Mouse (Mus musculus): ENCODE results near the gene Pam16. TPM values are rescaled to one million over a fixed set of nuclear protein-coding genes. Genes with fewer than 3 reads are reported as not detected.

Pam16 gene
- polyA plus RNA-seq, 1 experiment from 2014 or later, result 72.1 TPM

- Histone ChIP-seq H3K36me3 (ENCODE audit: control insufficient read depth, insufficient read depth) (peaks cover 30% of the 10 kb centered on the region), H3K4me1 (replicated peaks; ENCODE audit: control insufficient read depth, insufficient read depth, low read length) (peaks cover 24% of the 10 kb centered on the region), H3K9ac (ENCODE audit: low read depth, low read length) (no peak overlapping the region), H3K4me2 (replicated peaks; ENCODE audit: low read depth) (no peak overlapping the region), H3K4me3 (ENCODE audit: low read depth, low read length) (no peak overlapping the region), H3K27me3 (replicated peaks; ENCODE audit: control insufficient read depth, insufficient read depth, low read length) (no peaks in the 10 kb centered on the region), H3K9me3 (ENCODE audit: control insufficient read depth) (no peaks in the 10 kb centered on the region), H3K27ac (ENCODE audit: low read depth, low read length) (no peak overlapping the region)
- no peak for ATAC-seq
- 73% methylated on average over 19 of the region's 19 CpGs for WGBS
- TF ChIP-seq CTCF (IDR thresholded peaks at IDR 0.05; ENCODE audit: low read depth), result no peak
Observed at GRCm38 (mm10) chr16:4608532-4609059, 16.2 kb downstream of the Pam16 start.

DNA sequence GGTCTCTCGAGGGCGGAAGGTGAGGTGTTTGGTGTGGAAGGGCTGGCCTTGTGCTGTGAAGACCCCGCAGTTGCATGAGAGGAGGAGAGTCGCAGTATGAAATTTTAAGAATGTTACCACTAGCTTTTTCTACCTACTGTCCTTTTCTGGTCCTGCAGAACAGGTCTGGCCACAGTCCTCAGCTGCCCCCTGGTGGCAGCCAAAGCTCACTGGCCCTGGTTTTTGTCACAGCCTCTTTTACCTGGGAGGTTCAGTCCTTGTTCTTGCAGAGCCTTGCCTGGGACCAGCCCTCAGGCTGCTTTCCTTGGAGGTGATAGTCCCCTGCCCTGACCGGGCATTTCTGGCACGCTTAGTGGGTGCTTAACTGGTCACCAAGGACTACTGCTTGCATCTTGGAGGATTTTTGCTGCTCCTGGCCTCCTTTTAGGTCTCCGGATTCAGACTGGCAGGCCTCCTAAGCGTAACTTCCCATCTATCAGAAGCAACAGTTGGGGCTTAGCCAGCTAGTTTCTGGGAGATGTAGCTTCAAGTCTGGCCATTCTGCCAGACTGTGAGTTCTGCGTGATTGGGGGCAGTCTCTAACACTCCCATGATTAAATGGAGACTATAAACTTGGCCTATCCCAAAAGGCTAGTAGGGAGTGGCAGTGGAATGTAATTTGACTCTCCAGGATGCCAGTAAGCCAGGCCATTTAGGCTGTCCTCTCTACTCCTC is 16.8 kb downstream of the Pam16 start:
- 40% methylated on average over 9 of the region's 9 CpGs for WGBS
- peak; percentile 36 for ATAC-seq
- TF ChIP-seq CTCF (IDR thresholded peaks at IDR 0.05; ENCODE audit: low read depth), result peak; percentile 98
- no peak overlapping the region for H3K27ac ChIP-seq (ENCODE audit: low read depth, low read length)
- H3K27me3 ChIP-seq (replicated peaks; ENCODE audit: control insufficient read depth, insufficient read depth, low read length), result no peaks in the 10 kb centered on the region
- H3K36me3 ChIP-seq (ENCODE audit: control insufficient read depth, insufficient read depth), result peaks cover 24% of the 10 kb centered on the region
- H3K9me3 ChIP-seq (ENCODE audit: control insufficient read depth), result no peaks in the 10 kb centered on the region
- H3K4me3 ChIP-seq (ENCODE audit: low read depth, low read length), result no peak overlapping the region
- no peak overlapping the region for H3K9ac ChIP-seq (ENCODE audit: low read depth, low read length)
- peaks cover 28% of the 10 kb centered on the region for H3K4me1 ChIP-seq (replicated peaks; ENCODE audit: control insufficient read depth, insufficient read depth, low read length)
- no peak overlapping the region for H3K4me2 ChIP-seq (replicated peaks; ENCODE audit: low read depth)

- Histone ChIP-seq H3K9me3 (ENCODE audit: control insufficient read depth) (no peaks in the 10 kb centered on the region), H3K27me3 (replicated peaks; ENCODE audit: control insufficient read depth, insufficient read depth, low read length) (no peaks in the 10 kb centered on the region), H3K27ac (ENCODE audit: low read depth, low read length) (no peak overlapping the region; the same call in 1 of the 2 replicates), H3K36me3 (ENCODE audit: control insufficient read depth, insufficient read depth) (peaks cover 15% of the 10 kb centered on the region; the same call in 1 of the 2 replicates), H3K4me1 (replicated peaks; ENCODE audit: control insufficient read depth, insufficient read depth, low read length) (peaks cover 36% of the 10 kb centered on the region), H3K9ac (ENCODE audit: low read depth, low read length) (0 out of 2 replicates have a peak overlapping the region, but pooled peaks have one; percentile 17), H3K4me3 (ENCODE audit: low read depth, low read length) (no peak overlapping the region), H3K4me2 (replicated peaks; ENCODE audit: low read depth) (0 out of 2 replicates have a peak overlapping the region, but pooled peaks have one; percentile 3)
- WGBS, result 13% methylated on average over 5 of the region's 5 CpGs
- TF ChIP-seq CTCF (IDR thresholded peaks at IDR 0.05; ENCODE audit: low read depth), result peak; percentile 83
- ATAC-seq, result 0 out of 2 replicates have a peak, but pooled peaks have one; percentile 15
Observed at GRCm38 (mm10) chr16:4606431-4607084, 18.2 kb downstream of the Pam16 start.

GRCm38 (mm10) chr16:4605514-4606131 is 19.2 kb downstream of the Pam16 start:
- no peak for TF ChIP-seq CTCF (IDR thresholded peaks at IDR 0.05; ENCODE audit: low read depth)
- Histone ChIP-seq H3K4me2 (replicated peaks; ENCODE audit: low read depth) (peak overlapping the region; percentile 37), H3K36me3 (ENCODE audit: control insufficient read depth, insufficient read depth) (peaks cover 10% of the 10 kb centered on the region; the same call in 1 of the 2 replicates), H3K27ac (ENCODE audit: low read depth, low read length) (no peak overlapping the region; the same call in 1 of the 2 replicates), H3K4me1 (replicated peaks; ENCODE audit: control insufficient read depth, insufficient read depth, low read length) (peaks cover 36% of the 10 kb centered on the region), H3K9ac (ENCODE audit: low read depth, low read length) (no peak overlapping the region), H3K4me3 (ENCODE audit: low read depth, low read length) (no peak overlapping the region), H3K9me3 (ENCODE audit: control insufficient read depth) (no peaks in the 10 kb centered on the region), H3K27me3 (replicated peaks; ENCODE audit: control insufficient read depth, insufficient read depth, low read length) (no peaks in the 10 kb centered on the region)
- no peak; the same call in 1 of the 2 replicates for ATAC-seq
- WGBS, result 40% methylated on average over 13 of the region's 13 CpGs

GRCm38 (mm10) chr16:4604293-4604837 is 20.4 kb downstream of the Pam16 start:
- Histone ChIP-seq H3K9me3 (ENCODE audit: control insufficient read depth) (no peaks in the 10 kb centered on the region), H3K27me3 (replicated peaks; ENCODE audit: control insufficient read depth, insufficient read depth, low read length) (no peaks in the 10 kb centered on the region), H3K36me3 (ENCODE audit: control insufficient read depth, insufficient read depth) (peaks cover 6% of the 10 kb centered on the region; the same call in 1 of the 2 replicates), H3K27ac (ENCODE audit: low read depth, low read length) (no peak overlapping the region), H3K4me1 (replicated peaks; ENCODE audit: control insufficient read depth, insufficient read depth, low read length) (peaks cover 38% of the 10 kb centered on the region), H3K4me3 (ENCODE audit: low read depth, low read length) (no peak overlapping the region), H3K4me2 (replicated peaks; ENCODE audit: low read depth) (0 out of 2 replicates have a peak overlapping the region, but pooled peaks have one; percentile 6), H3K9ac (ENCODE audit: low read depth, low read length) (no peak overlapping the region; the same call in 1 of the 2 replicates)
- ATAC-seq, result no peak
- no peak for TF ChIP-seq CTCF (IDR thresholded peaks at IDR 0.05; ENCODE audit: low read depth)
- WGBS, result 60% methylated on average over 11 of the region's 11 CpGs
